Mouse (Mus musculus) heart, postnatal 14 days (tissue): ENCODE measurements at regions not wholly inside any gene's neighbourhood (a gene's known extent, or its start where the extent isn't known, plus 50 kb on each side); places are given as distances from the start of the nearest gene placed in this dataset.

Experiments used
- DNase-seq, 2 experiments: peaks; one replicate each; pipeline ENCODE4 v3.0.0; 2021 to 2022
- intact Hi-C: fragments of 180-260 bp; cut with DNase I; formaldehyde crosslinking; loops from one replicate; pipeline ENCODE4 v1.15.1; 2025

- DNase-seq = peak; percentile 37 to 59
Measured at GRCm38 (mm10) chr8:126694370-126694769, 100.6 kb upstream of the Irf2bp2 start.

GRCm38 (mm10) chr8:126693642-126694041 lies 99.9 kb upstream of the Irf2bp2 start:
- intact Hi-C loops = loop anchor here (1.0 kb wide), 1 partner anchor 42 kb away; no protein-coding TSS in a partner anchor
- no peak for DNase-seq

More at GRCm38 (mm10) chr8:126694370-126694769, 100.6 kb upstream of the Irf2bp2 start:
- intact Hi-C loops = loop anchor here (1.0 kb wide), 1 partner anchor 41 kb away; no protein-coding TSS in a partner anchor

- no peak for DNase-seq
- intact Hi-C loops = no loop called here
Measured at GRCm38 (mm10) chr8:126692711-126693110, 98.9 kb upstream of the Irf2bp2 start.

GRCm38 (mm10) chr8:126692263-126692662 lies 98.5 kb upstream of the Irf2bp2 start:
- intact Hi-C loops = no loop called here
- DNase-seq = peak; percentile 70 to 74

GRCm38 (mm10) chr8:126688450-126688849 lies 94.7 kb upstream of the Irf2bp2 start:
- intact Hi-C loops = no loop called here

GRCm38 (mm10) chr8:126688014-126688413 lies 94.2 kb upstream of the Irf2bp2 start:
- DNase-seq = no peak
- intact Hi-C loops = no loop called here

More at GRCm38 (mm10) chr8:126688450-126688849, 94.7 kb upstream of the Irf2bp2 start:
- DNase-seq = no peak

- intact Hi-C loops = no loop called here
- DNase-seq = no peak
Measured at GRCm38 (mm10) chr8:126686827-126687226, 93.0 kb upstream of the Irf2bp2 start.

- DNase-seq = no peak
- intact Hi-C loops = no loop called here
Measured at GRCm38 (mm10) chr8:126685365-126685764, 91.6 kb upstream of the Irf2bp2 start.

- intact Hi-C loops = no loop called here
- DNase-seq = no peak
Measured at GRCm38 (mm10) chr8:126683950-126684349, 90.2 kb upstream of the Irf2bp2 start.

GRCm38 (mm10) chr8:126683555-126683947 lies 89.8 kb upstream of the Irf2bp2 start:
- intact Hi-C loops = no loop called here
- no peak for DNase-seq

- DNase-seq = no peak
- intact Hi-C loops = no loop called here
Measured at GRCm38 (mm10) chr8:126682817-126683554, 89.2 kb upstream of the Irf2bp2 start.

- intact Hi-C loops = no loop called here
- no peak for DNase-seq
Measured at GRCm38 (mm10) chr8:126681948-126682651, 88.3 kb upstream of the Irf2bp2 start.

GRCm38 (mm10) chr8:126678004-126678751 lies 84.4 kb upstream of the Irf2bp2 start:
- intact Hi-C loops = no loop called here
- no peak for DNase-seq

- intact Hi-C loops = no loop called here
- DNase-seq = no peak
Measured at GRCm38 (mm10) chr8:126675153-126675552, 81.4 kb upstream of the Irf2bp2 start.

GRCm38 (mm10) chr8:126673038-126673740 lies 79.4 kb upstream of the Irf2bp2 start:
- peak in 1 of 2 experiments; percentile 51 for DNase-seq
- intact Hi-C loops = no loop called here

- intact Hi-C loops = no loop called here
- DNase-seq = peak in 1 of 2 experiments; percentile 31
Measured at GRCm38 (mm10) chr8:126671594-126671993, 77.8 kb upstream of the Irf2bp2 start.

GRCm38 (mm10) chr8:126669919-126670318 lies 76.1 kb upstream of the Irf2bp2 start:
- DNase-seq = no peak
- intact Hi-C loops = loop anchor here (5.0 kb wide), 4 partner anchors 117 to 247 kb away; no protein-coding TSS in a partner anchor

GRCm38 (mm10) chr8:126669154-126669553 lies 75.4 kb upstream of the Irf2bp2 start:
- intact Hi-C loops = loop anchor here (5.0 kb wide), 4 partner anchors 118 to 248 kb away; no protein-coding TSS in a partner anchor
- peak in 1 of 2 experiments; percentile 20 for DNase-seq

- intact Hi-C loops = loop anchor here (1.0 to 5.0 kb wide), 5 partner anchors 68 to 249 kb away; no protein-coding TSS in a partner anchor
- peak; percentile 67 to 70 for DNase-seq
Measured at GRCm38 (mm10) chr8:126668657-126669025, 74.9 kb upstream of the Irf2bp2 start.
